Mouse (Mus musculus): ENCODE measurements around the gene Clpx. TPM values are rescaled to one million over a fixed set of nuclear protein-coding genes. Genes with fewer than 3 reads are reported as not detected.

Gene Clpx
- polyA plus RNA-seq, 1 experiment from 2014 or later, result 25.2 TPM

Other genes with a start within 250 kb of the Clpx start
- 0.07 TPM in 1 of 3 replicates, not detected in the others for gene Igdcc4, start 192.8 kb upstream of the Clpx start, polyA plus RNA-seq (2018)
- gene Igdcc3, start 153.1 kb upstream of the Clpx start, polyA plus RNA-seq (2018), result not detected in 3 replicates
- 2.0 to 3.2 TPM (median 2.1 TPM) in 3 replicates for gene Parp16, start 98.9 kb upstream of the Clpx start, polyA plus RNA-seq (2018)
- not detected in 3 replicates for gene Cilp, start 29.1 kb upstream of the Clpx start, polyA plus RNA-seq (2018)
- 10.1 to 13.8 TPM (median 10.9 TPM) in 3 replicates for gene Pdcd7, start 51.8 kb downstream of the Clpx start, polyA plus RNA-seq (2018)
- gene Ubap1l, start 66.8 kb downstream of the Clpx start, polyA plus RNA-seq (2018), result not detected in 3 replicates
- not detected in 3 replicates for gene Kbtbd13, start 97.4 kb downstream of the Clpx start, polyA plus RNA-seq (2018)
- gene Rasl12, start 104.2 kb downstream of the Clpx start, polyA plus RNA-seq (2018), result not detected in 3 replicates
- not detected in 3 replicates for gene Slc51b, start 128.7 kb downstream of the Clpx start, polyA plus RNA-seq (2018)
- 7.1 to 8.2 TPM (median 7.4 TPM) in 3 replicates for gene Mtfmt, start 141.5 kb downstream of the Clpx start, polyA plus RNA-seq (2018)
- gene Spg21, start 166.7 kb downstream of the Clpx start, polyA plus RNA-seq (2018), result 71.6 to 105 TPM (median 71.6 TPM) in 3 replicates
- 0.13 TPM in 1 of 3 replicates, not detected in the others for gene Ankdd1a, start 225.9 kb downstream of the Clpx start, polyA plus RNA-seq (2018)

Measured in macrophage (primary cell).